Mouse (Mus musculus): ENCODE measurements at regions not wholly inside any gene's neighbourhood (a gene's known extent, or its start where the extent isn't known, plus 50 kb on each side); places are given as distances from the start of the nearest gene placed in this dataset.

- DNase-seq, result no peak
These were observed 54.8 kb upstream of the Tet2 start for GRCm38 (mm10) chr3:133599731-133600130.

DNA sequence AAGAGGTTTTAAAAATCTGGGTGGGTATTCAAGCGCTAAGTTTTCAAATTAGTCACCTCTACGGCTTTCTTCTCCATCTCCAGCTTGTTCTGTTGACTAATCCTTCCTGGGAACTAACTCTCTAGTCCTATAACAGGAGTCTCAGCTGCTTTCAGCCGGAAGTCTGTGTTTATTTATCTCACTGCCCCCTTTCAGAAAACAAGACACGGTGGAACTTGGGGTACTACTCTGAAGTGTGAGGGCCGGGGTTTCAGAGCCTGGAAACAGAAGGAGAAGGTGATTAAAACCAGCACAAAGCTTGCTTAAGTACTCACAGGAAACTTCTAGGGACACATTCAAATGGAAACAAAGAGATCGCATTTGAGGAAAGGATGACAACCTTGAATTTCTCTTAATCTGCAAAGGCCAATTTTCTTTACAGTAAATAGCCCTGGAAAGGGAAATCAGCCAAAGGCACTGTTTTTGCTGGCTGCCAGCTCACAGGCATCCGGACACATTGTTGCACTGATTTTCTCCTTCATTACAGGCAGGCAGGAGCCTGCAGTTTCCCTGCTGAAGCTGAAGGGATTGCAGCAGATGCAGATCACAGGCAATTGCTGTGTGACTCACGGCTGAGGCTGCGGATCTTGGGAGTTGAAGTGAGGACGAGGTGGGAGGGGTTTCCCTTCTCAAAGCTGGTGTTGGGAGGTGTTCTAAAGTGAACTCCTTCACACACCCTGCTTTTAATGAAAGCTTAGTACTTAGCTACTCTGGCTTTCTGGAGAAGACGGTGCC is 55.7 kb upstream of the Tet2 start:
- DNase-seq, result no peak

- no peak for DNase-seq
These were observed 60.5 kb upstream of the Tet2 start for GRCm38 (mm10) chr3:133605460-133605859.

GRCm38 (mm10) chr3:133608845-133609261 is 63.9 kb upstream of the Tet2 start:
- no peak for DNase-seq

DNA sequence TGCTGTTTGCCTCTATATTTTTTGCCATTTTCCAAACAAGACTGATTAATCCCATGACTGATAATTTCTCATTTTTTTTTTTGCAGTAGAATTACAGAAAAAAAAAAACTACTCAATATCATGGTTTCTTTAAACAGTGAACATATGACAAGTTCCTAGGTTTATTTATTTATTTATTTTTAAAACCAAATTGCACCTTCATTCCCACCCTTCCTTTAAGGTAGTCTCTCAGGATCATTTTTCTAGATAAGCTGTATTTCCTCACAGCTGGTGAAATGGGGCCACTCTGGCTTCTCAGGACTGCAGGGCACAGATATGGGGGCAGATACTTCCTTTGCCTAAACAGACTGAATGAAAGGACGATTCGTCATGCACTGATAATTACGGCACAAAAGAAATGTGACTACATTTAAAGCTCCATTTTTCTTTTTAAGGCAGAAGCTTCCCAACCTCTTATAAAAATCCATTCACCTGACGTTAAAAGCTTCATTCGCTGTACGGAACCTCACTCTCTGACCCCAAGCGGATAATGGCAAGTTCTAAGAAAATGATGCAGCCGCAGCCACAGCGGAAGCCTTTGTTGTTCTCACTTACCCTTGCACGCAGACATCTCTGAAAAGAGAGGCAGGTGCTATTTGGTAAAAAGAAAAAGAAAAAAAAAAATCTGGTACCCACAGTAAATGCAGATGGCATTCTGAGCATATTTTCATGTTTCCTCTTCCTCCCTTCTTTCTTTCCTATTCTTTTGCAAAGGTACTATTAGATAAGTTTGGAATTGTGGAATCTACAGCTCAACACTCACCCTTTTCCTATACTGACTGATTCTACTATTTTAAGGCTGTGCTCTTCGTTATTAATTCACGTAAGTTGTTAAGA is 69.1 kb upstream of the Tet2 start:
- DNase-seq, result no peak

- DNase-seq, result no peak
These were observed 69.9 kb upstream of the Tet2 start for GRCm38 (mm10) chr3:133614712-133615426.

DNA sequence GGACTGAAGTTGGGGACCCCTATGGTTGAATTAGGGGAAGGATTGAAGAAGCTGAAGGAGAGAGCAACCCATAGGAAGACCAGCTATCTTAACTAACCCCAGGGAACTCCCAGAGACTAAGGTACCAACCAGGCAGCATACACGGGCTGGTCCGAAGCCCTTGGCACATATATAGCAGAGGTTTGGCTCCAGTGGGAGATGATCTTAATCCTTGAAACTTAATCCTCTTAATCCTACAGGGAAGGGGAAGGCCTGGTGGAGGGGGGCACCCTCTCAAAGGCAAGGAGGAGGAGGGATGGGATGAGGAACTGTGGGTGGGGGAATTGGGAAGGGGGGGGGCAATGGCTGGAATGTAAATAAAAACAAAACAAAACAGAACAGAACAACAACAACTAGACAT is 72.1 kb upstream of the Tet2 start:
- DNase-seq, result no peak

GRCm38 (mm10) chr3:133618491-133618890 is 73.6 kb upstream of the Tet2 start:
- DNase-seq, result no peak

GRCm38 (mm10) chr3:133623201-133623744 is 78.3 kb upstream of the Tet2 start:
- DNase-seq, result peak; percentile 5 to 8

- no peak for DNase-seq
These were observed 79.3 kb upstream of the Tet2 start for GRCm38 (mm10) chr3:133624079-133624875.

- DNase-seq, result no peak
These were observed 80.1 kb upstream of the Tet2 start for GRCm38 (mm10) chr3:133625046-133625445.

GRCm38 (mm10) chr3:133626442-133626841 is 81.5 kb upstream of the Tet2 start:
- no peak for DNase-seq

- DNase-seq, result no peak
These were observed 82.3 kb upstream of the Tet2 start for GRCm38 (mm10) chr3:133627116-133627844.

- DNase-seq, result no peak
These were observed 89.4 kb upstream of the Tet2 start for GRCm38 (mm10) chr3:133634306-133634705.

- no peak for DNase-seq
These were observed 100.7 kb upstream of the Tet2 start for GRCm38 (mm10) chr3:133645604-133646003.

- DNase-seq, result no peak
These were observed 101.6 kb upstream of the Tet2 start for GRCm38 (mm10) chr3:133646449-133647059.

DNA sequence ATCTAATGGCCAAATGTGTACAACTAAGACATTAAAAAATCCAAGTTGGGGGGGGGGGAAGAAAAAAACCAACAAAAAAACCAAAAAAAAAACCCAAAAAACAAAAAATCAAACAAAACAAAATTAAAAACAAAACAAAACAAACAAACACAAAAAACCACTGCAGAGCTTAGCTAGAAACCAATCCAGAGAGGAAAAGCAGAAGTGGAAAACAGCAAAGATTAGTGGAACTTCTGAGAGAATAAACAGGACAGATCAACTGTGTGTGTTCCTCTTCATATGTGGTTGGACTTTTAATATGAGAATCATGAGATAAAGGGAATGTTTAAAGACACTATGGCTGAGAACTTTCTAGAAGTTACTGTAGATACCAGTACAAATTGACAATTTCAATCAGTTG is 105.1 kb upstream of the Tet2 start:
- DNase-seq, result no peak

- no peak for DNase-seq
These were observed 107.1 kb upstream of the Tet2 start for GRCm38 (mm10) chr3:133651996-133652395.

DNA sequence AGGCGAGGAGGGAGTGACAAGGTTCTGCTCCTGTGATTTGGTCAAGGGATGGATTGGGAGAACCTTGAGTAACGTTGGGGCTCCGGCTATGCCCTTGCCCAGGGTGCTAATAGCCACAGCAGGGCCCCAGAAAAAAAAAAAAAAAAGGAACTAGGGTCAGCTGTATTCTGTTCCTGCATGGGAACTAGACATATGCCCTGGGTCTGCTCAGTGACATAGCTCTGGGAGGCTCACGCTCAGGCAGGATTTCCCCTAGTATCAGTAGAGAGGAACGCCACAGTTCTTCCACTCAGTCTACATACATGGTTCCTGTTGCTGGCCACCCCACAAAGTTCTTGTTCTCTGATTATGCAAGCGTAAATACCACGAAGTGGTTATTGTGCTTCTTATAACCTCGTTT is 114.8 kb upstream of the Tet2 start:
- peak; percentile 10 to 16 for DNase-seq

DNA sequence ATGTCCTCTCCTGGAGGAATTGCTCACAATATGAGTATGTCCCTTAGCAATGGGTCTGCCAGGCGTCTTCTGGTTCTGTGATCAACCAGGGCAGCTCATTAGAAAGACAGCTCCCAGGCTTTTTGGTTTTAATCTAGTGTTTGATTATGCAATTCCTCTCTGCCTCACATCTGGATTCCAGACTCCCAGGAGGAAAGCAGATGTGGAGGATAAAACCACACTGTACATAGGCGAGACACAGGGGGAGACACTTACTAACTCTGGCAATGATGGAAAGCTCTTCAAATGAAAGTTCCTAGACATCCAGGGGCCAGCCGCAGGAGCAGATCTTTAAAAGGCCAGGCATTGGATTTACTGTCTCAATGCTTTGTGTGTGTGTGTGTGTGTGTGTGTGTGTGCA is 116.4 kb upstream of the Tet2 start:
- no peak for DNase-seq

DNA sequence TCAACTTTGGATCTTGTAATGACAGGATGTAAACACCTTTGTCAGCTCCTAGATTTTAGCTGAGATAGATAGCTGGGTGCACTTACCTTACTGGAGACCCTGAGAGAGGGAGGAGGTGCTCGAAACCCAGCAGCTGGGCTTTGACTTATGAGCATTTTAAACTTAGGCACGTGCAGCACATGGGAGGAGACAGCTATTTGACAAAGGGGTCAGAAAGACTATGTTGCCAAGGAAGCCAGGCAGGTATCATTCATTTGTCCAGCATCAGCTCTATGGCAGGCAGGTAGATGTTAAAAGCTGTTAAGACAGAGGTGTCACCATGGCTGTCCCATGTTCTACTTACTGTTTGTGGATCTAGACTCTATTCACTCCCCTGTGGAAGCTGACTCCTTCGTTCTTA is 120.0 kb upstream of the Tet2 start:
- no peak for DNase-seq

Data from B cell, adult 2 months (primary cell).